Mouse (Mus musculus): ENCODE data around the gene Fam227a.
A peak's percentile ranks its signal among the peaks of the same experiment; 100 is the strongest.

Fam227a gene

GRCm38 (mm10) chr15:79683707-79684465 lies 25.1 kb upstream of the Fam227a start:
- no peak for DNase-seq

GRCm38 (mm10) chr15:79683146-79683545 lies 24.4 kb upstream of the Fam227a start:
- peak; percentile 26 for DNase-seq

GRCm38 (mm10) chr15:79681973-79682372 lies 23.2 kb upstream of the Fam227a start:
- no peak for DNase-seq

GRCm38 (mm10) chr15:79677936-79678335 lies 19.2 kb upstream of the Fam227a start:
- no peak for DNase-seq

- DNase-seq = peak; percentile 32
Observed at GRCm38 (mm10) chr15:79671828-79672348, 13.1 kb upstream of the Fam227a start.

- no peak for DNase-seq
Observed at GRCm38 (mm10) chr15:79670972-79671299, 12.2 kb upstream of the Fam227a start.

- DNase-seq = peak; percentile 85
Observed at GRCm38 (mm10) chr15:79670249-79670971, 11.7 kb upstream of the Fam227a start, which contains the start of gene Tomm22. Gene Tomm22, plus strand, starts transcription at chr15:79670861.

GRCm38 (mm10) chr15:79669195-79669594 lies 10.4 kb upstream of the Fam227a start:
- DNase-seq = no peak

GRCm38 (mm10) chr15:79664666-79665065 lies 5.9 kb upstream of the Fam227a start:
- DNase-seq = no peak

GRCm38 (mm10) chr15:79661852-79662251 lies 3.1 kb upstream of the Fam227a start:
- DNase-seq = peak; percentile 44

- peak; percentile 90 for DNase-seq
Observed at GRCm38 (mm10) chr15:79657837-79658530, 772 bp downstream of the Fam227a start.

GRCm38 (mm10) chr15:79656451-79656850 lies 2.3 kb downstream of the Fam227a start:
- no peak for DNase-seq

- DNase-seq = no peak
Observed at GRCm38 (mm10) chr15:79651481-79651880, 7.3 kb downstream of the Fam227a start.

- peak; percentile 50 for DNase-seq
Observed at GRCm38 (mm10) chr15:79650569-79650968, 8.2 kb downstream of the Fam227a start.

- no peak for DNase-seq
Observed at GRCm38 (mm10) chr15:79648130-79648529, 10.6 kb downstream of the Fam227a start.

- no peak for DNase-seq
Observed at GRCm38 (mm10) chr15:79645483-79645882, 13.3 kb downstream of the Fam227a start.

GRCm38 (mm10) chr15:79641135-79641817 lies 17.5 kb downstream of the Fam227a start:
- DNase-seq = no peak

GRCm38 (mm10) chr15:79630471-79630870 lies 28.3 kb downstream of the Fam227a start:
- DNase-seq = no peak

- no peak for DNase-seq
Observed at GRCm38 (mm10) chr15:79619770-79620414, 38.9 kb downstream of the Fam227a start.

- DNase-seq = no peak
Observed at GRCm38 (mm10) chr15:79618456-79618855, 40.3 kb downstream of the Fam227a start.

- DNase-seq = no peak
Observed at GRCm38 (mm10) chr15:79617135-79617534, 41.6 kb downstream of the Fam227a start.

- no peak for DNase-seq
Observed at GRCm38 (mm10) chr15:79616729-79617128, 42.0 kb downstream of the Fam227a start.

Measured in kidney, adult 18-20 months (tissue).